ENCODE assay signal across 24 mouse cellular contexts in genomic region chr16:73259691-73260090, GRCm38 (mm10).
DNase-seq lines count a peak whose midpoint lies in the region; ATAC-seq and TF ChIP-seq lines count a peak whose summit lies in the region.
"Had no signal": no experiment of that assay in that cellular context is flagged by ENCODE, and none has a peak within 500 bp of the region (broad histone marks: within the 10 kb centered on the region; RNA-seq: fewer than 3 reads in every experiment).

No protein-coding gene starts in this region.

- DNase-seq in forebrain, embryonic 10.5 days (ENCODE audit: extremely low spot score, low spot score) = no peak
- DNase-seq in hindbrain, postnatal 0 days (ENCODE audit: low spot score) = peak; percentile 13
- DNase-seq in brain, embryonic 14.5 days (ENCODE audit: low read depth) = peak; percentile 70
- no peak for DNase-seq in adrenal gland, adult 2 months
- DNase-seq: adrenal gland, postnatal 10 days; adrenal gland, postnatal 36 days; cerebellum, adult 11-12 months; cerebellum, adult 8-10 months; cerebellum, postnatal 36 days; embryo, embryonic 11 days; gastrocnemius, postnatal 25 days; kidney, adult 11 months had no signal

- H3K4me1 ChIP-seq in forebrain, embryonic 16.5 days (replicated peaks; ENCODE audit: control insufficient read depth, insufficient read depth, low read length) = peaks cover 6% of the 10 kb centered on the region; the same call in 1 of the 2 replicates
- H3K4me1 ChIP-seq in forebrain, embryonic 10.5 days = no peaks in the 10 kb centered on the region
- no peaks in the 10 kb centered on the region for H3K4me1 ChIP-seq in hindbrain, postnatal 0 days (ENCODE audit: insufficient read depth, low read length)
- no peaks in the 10 kb centered on the region for H3K4me1 ChIP-seq in hindbrain, embryonic 13.5 days (replicated peaks)
- H3K4me1 ChIP-seq in neural tube, embryonic 13.5 days (replicated peaks) = no peaks in the 10 kb centered on the region
- no peaks in the 10 kb centered on the region for H3K4me1 ChIP-seq in neural tube, embryonic 15.5 days
- H3K4me1 ChIP-seq: embryonic facial prominence, embryonic 10.5 days; embryonic facial prominence, embryonic 13.5 days; hindbrain, embryonic 15.5 days; intestine, embryonic 15.5 days had no signal

- TF ChIP-seq CTCF in hindbrain, postnatal 0 days (IDR thresholded peaks at IDR 0.05; ENCODE audit: low read depth) = no peak
- TF ChIP-seq CTCF in brain, embryonic 14.5 days (IDR thresholded peaks at IDR 0.05; ENCODE audit: borderline replicate concordance, extremely low read depth, insufficient read depth, insufficient read length) = no peak

- no peak overlapping the region for H3K27ac ChIP-seq in forebrain, embryonic 16.5 days (ENCODE audit: low read length)
- no peak overlapping the region for H3K27ac ChIP-seq in forebrain, embryonic 10.5 days
- H3K27ac ChIP-seq in hindbrain, postnatal 0 days = no peak overlapping the region
- H3K27ac ChIP-seq in hindbrain, embryonic 13.5 days = no peak overlapping the region
- no peak overlapping the region for H3K27ac ChIP-seq in neural tube, embryonic 13.5 days (replicated peaks)
- H3K27ac ChIP-seq in neural tube, embryonic 15.5 days (replicated peaks) = no peak overlapping the region
- H3K27ac ChIP-seq: embryonic facial prominence, embryonic 10.5 days; embryonic facial prominence, embryonic 13.5 days; hindbrain, embryonic 15.5 days; intestine, embryonic 15.5 days had no signal

- no peaks in the 10 kb centered on the region for H3K36me3 ChIP-seq in forebrain, embryonic 16.5 days (ENCODE audit: control insufficient read depth, insufficient read depth)
- H3K36me3 ChIP-seq in forebrain, embryonic 10.5 days (replicated peaks) = no peaks in the 10 kb centered on the region
- no peaks in the 10 kb centered on the region for H3K36me3 ChIP-seq in hindbrain, postnatal 0 days (ENCODE audit: insufficient read depth, low read length)
- no peaks in the 10 kb centered on the region for H3K36me3 ChIP-seq in hindbrain, embryonic 13.5 days
- H3K36me3 ChIP-seq in neural tube, embryonic 13.5 days = no peaks in the 10 kb centered on the region
- no peaks in the 10 kb centered on the region for H3K36me3 ChIP-seq in neural tube, embryonic 15.5 days
- H3K36me3 ChIP-seq: embryonic facial prominence, embryonic 10.5 days; embryonic facial prominence, embryonic 13.5 days; hindbrain, embryonic 15.5 days; intestine, embryonic 15.5 days had no signal

- H3K4me3 ChIP-seq in forebrain, embryonic 16.5 days (replicated peaks; ENCODE audit: low read length) = no peak overlapping the region
- no peak overlapping the region for H3K4me3 ChIP-seq in forebrain, embryonic 10.5 days
- H3K4me3 ChIP-seq in hindbrain, postnatal 0 days (ENCODE audit: low read length) = no peak overlapping the region
- H3K4me3 ChIP-seq in hindbrain, embryonic 13.5 days = no peak overlapping the region
- H3K4me3 ChIP-seq in neural tube, embryonic 13.5 days = no peak overlapping the region
- H3K4me3 ChIP-seq in neural tube, embryonic 15.5 days (replicated peaks) = no peak overlapping the region
- H3K4me3 ChIP-seq: embryonic facial prominence, embryonic 10.5 days; embryonic facial prominence, embryonic 13.5 days; erythroblast, embryonic 14.5 days; hindbrain, embryonic 15.5 days; intestine, embryonic 15.5 days had no signal

- 35% methylated on average over 1 of the region's 1 CpGs for WGBS in forebrain, embryonic 16.5 days
- WGBS in forebrain, embryonic 10.5 days = 96% methylated on average over 1 of the region's 1 CpGs
- 62% methylated on average over 1 of the region's 1 CpGs for WGBS in hindbrain, postnatal 0 days
- WGBS in hindbrain, embryonic 13.5 days = 58% methylated on average over 1 of the region's 1 CpGs
- 60% methylated on average over 1 of the region's 1 CpGs for WGBS in neural tube, embryonic 13.5 days
- WGBS in neural tube, embryonic 15.5 days = 40% methylated on average over 1 of the region's 1 CpGs

- H3K9me3 ChIP-seq in forebrain, embryonic 16.5 days (ENCODE audit: control insufficient read depth, low read length) = 0 out of 2 replicates have a peak, but pooled peaks cover 3% of the 10 kb centered on the region
- H3K9me3 ChIP-seq in forebrain, embryonic 10.5 days = no peaks in the 10 kb centered on the region
- peaks cover 5% of the 10 kb centered on the region; the same call in 1 of the 2 replicates for H3K9me3 ChIP-seq in hindbrain, postnatal 0 days (ENCODE audit: low read length)
- H3K9me3 ChIP-seq in hindbrain, embryonic 13.5 days = no peaks in the 10 kb centered on the region
- H3K9me3 ChIP-seq in neural tube, embryonic 13.5 days = 0 out of 2 replicates have a peak, but pooled peaks cover 3% of the 10 kb centered on the region
- no peaks in the 10 kb centered on the region for H3K9me3 ChIP-seq in neural tube, embryonic 15.5 days (replicated peaks)
- H3K9me3 ChIP-seq: embryonic facial prominence, embryonic 10.5 days; hindbrain, embryonic 15.5 days; intestine, embryonic 15.5 days had no signal

- H3K27me3 ChIP-seq in forebrain, embryonic 16.5 days (replicated peaks; ENCODE audit: control insufficient read depth, insufficient read depth, low read length) = no peaks in the 10 kb centered on the region
- H3K27me3 ChIP-seq in forebrain, embryonic 10.5 days (ENCODE audit: poor library complexity, severe bottlenecking) = no peaks in the 10 kb centered on the region
- no peaks in the 10 kb centered on the region for H3K27me3 ChIP-seq in hindbrain, postnatal 0 days (ENCODE audit: insufficient read depth, low read length)
- H3K27me3 ChIP-seq in hindbrain, embryonic 13.5 days = no peaks in the 10 kb centered on the region
- no peaks in the 10 kb centered on the region for H3K27me3 ChIP-seq in neural tube, embryonic 13.5 days
- H3K27me3 ChIP-seq in neural tube, embryonic 15.5 days (replicated peaks) = no peaks in the 10 kb centered on the region
- H3K27me3 ChIP-seq: embryonic facial prominence, embryonic 13.5 days; hindbrain, embryonic 15.5 days; intestine, embryonic 15.5 days had no signal

- ATAC-seq in forebrain, embryonic 16.5 days = peak; percentile 43
- no peak for ATAC-seq in hindbrain, postnatal 0 days
- ATAC-seq in hindbrain, embryonic 13.5 days (ENCODE audit: low FRiP score) = no peak
- ATAC-seq in neural tube, embryonic 13.5 days (ENCODE audit: low read depth) = 0 out of 2 replicates have a peak, but pooled peaks have one; percentile 27
- no peak for ATAC-seq in neural tube, embryonic 15.5 days (ENCODE audit: low FRiP score)
- ATAC-seq: activated CD4-positive, CD25-positive, alpha-beta regulatory T cell, adult 4 months; CD4-positive, CD25-positive, alpha-beta regulatory T cell, adult 4 months; intestine, embryonic 15.5 days had no signal

- H3K4me2 ChIP-seq in forebrain, embryonic 16.5 days (ENCODE audit: low read length) = no peak overlapping the region
- H3K4me2 ChIP-seq in hindbrain, postnatal 0 days (ENCODE audit: low read depth, low read length) = no peak overlapping the region
- no peak overlapping the region for H3K4me2 ChIP-seq in hindbrain, embryonic 13.5 days
- H3K4me2 ChIP-seq in neural tube, embryonic 13.5 days = no peak overlapping the region
- no peak overlapping the region for H3K4me2 ChIP-seq in neural tube, embryonic 15.5 days
- H3K4me2 ChIP-seq: embryonic facial prominence, embryonic 13.5 days; heart, embryonic 11.5 days; hindbrain, embryonic 15.5 days; intestine, embryonic 15.5 days had no signal

- TF ChIP-seq POLR2A in brain, embryonic 14.5 days (IDR thresholded peaks at IDR 0.05; ENCODE audit: borderline replicate concordance, extremely low read depth, insufficient read depth, insufficient read length, poor library complexity, severe bottlenecking) = no peak

- H3K9ac ChIP-seq in forebrain, embryonic 16.5 days (replicated peaks; ENCODE audit: low read depth, low read length) = no peak overlapping the region
- no peak overlapping the region for H3K9ac ChIP-seq in hindbrain, postnatal 0 days (replicated peaks; ENCODE audit: low read length)
- H3K9ac ChIP-seq in hindbrain, embryonic 13.5 days = no peak overlapping the region
- no peak overlapping the region for H3K9ac ChIP-seq in neural tube, embryonic 13.5 days
- no peak overlapping the region for H3K9ac ChIP-seq in neural tube, embryonic 15.5 days (replicated peaks)
- H3K9ac ChIP-seq: embryonic facial prominence, embryonic 13.5 days; hindbrain, embryonic 15.5 days; intestine, embryonic 15.5 days had no signal

Comparison
In these comparisons a context has a peak if more than half of its experiments do, and no peak if none do; other contexts are left out.
1. ATAC-seq: peak in forebrain, embryonic 16.5 days (single experiment) and neural tube, embryonic 13.5 days (single experiment); none in hindbrain, postnatal 0 days (single experiment), hindbrain, embryonic 13.5 days (single experiment) and neural tube, embryonic 15.5 days (single experiment).
2. DNase-seq: peak in hindbrain, postnatal 0 days (single experiment) and brain, embryonic 14.5 days (single experiment); none in forebrain, embryonic 10.5 days (single experiment) and adrenal gland, adult 2 months (single experiment).